Mouse (Mus musculus) CD8-positive naive resting alpha-beta T cell, adult 2 months (primary cell): ENCODE data around the gene Gm13271.
"Not testable (repeated sequence)": the region's sequence is repeated elsewhere in the genome, so short reads cannot be mapped to it uniquely, and the experiment has no call there.

ENCODE experiments used
- DNase-seq, 2 experiments: peaks; one replicate each; pipeline ENCODE4 v3.0.0; 2022; ENCODE audit warnings: low read depth in 2 of 2, low spot score in 2 of 2

Gm13271 gene

GRCm38 (mm10) chr4:88759610-88760268 lies 5.1 kb downstream of the Gm13271 start, which contains the start of gene Gm13283:
Gene Gm13283, plus strand, starts transcription at chr4:88760119.
- DNase-seq = peak; percentile 40 to 43

DNA sequence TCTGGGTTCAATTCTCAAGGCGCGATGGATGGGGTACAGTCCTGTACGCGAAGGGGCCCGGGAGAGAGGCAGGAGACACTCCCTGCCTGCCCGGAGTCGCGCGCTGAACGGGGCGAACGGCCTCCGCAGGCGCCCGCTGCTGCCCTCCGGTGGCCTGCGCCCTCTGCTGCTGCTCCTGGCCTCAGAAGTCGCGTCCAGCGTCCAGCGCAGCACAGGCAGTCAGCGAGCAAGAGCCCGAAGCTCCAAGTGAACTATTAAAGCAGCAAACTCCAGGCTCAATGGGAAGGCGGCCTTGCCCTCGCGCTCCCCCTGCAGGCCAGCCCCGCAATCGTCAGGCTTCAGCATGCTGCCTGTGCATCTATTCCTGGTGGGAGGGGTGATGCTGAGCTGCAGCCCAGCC lies 5.8 kb downstream of the Gm13271 start:
- peak; percentile 35 to 39 for DNase-seq

GRCm38 (mm10) chr4:88761776-88762175 lies 7.1 kb downstream of the Gm13271 start:
- peak; percentile 82 to 85 for DNase-seq

- DNase-seq = not testable (repeated sequence)
These were observed 7.7 kb downstream of the Gm13271 start for GRCm38 (mm10) chr4:88762341-88762740.

- DNase-seq = not testable (repeated sequence)
These were observed 8.8 kb downstream of the Gm13271 start for GRCm38 (mm10) chr4:88763384-88764018.

DNA sequence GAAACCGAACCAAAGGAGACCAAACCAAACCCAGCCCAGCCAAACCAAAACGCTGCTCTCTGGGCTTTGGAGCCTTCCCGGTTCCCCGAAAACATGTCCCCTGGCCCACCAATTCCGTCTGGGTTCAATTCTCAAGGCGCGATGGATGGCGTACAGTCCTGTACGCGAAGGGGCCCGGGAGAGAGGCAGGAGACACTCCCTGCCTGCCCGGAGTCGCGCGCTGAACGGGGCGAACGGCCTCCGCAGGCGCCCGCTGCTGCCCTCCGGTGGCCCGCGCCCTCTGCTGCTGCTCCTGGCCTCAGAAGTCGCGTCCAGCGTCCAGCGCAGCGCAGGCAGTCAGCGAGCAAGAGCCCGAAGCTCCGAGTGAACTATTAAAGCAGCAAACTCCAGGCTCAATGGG lies 18.9 kb downstream of the Gm13271 start, which contains the start of gene Gm13290:
Gm13290 (plus strand) TSS at position 301 of the 400 bp plus-strand sequence.
- DNase-seq = not testable (repeated sequence)

GRCm38 (mm10) chr4:88776622-88777021 lies 22.0 kb downstream of the Gm13271 start, which contains the start of gene Gm13289:
Gene Gm13289, plus strand, starts transcription at chr4:88776922.
- DNase-seq = not testable (repeated sequence)

- not testable (repeated sequence) for DNase-seq
These were observed 24.9 kb downstream of the Gm13271 start, which contains the start of gene Gm13272 for GRCm38 (mm10) chr4:88779550-88779949. Gene Gm13272, plus strand, starts transcription at chr4:88779850.

- not testable (repeated sequence) for DNase-seq
These were observed 25.7 kb downstream of the Gm13271 start for GRCm38 (mm10) chr4:88780320-88780719.

DNA sequence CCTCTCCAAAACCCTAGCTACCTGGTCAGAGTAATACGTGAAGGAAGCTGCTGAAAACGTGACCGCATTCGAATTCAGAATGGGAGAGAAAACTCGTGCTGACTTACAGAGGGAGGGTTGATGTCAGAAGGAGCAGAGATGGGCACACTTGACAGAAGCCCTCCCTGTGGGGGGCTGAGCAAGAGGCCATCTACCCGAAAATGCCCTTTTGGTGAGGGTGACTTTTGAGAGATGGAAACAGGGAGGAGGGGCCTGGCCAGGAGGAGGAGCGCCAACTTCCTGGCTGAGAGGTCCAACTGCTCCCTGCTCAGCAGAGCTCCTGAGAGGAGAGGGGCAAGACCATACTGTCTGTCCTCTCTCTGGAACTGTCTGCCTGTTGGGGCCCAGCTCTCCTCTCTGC lies 27.2 kb downstream of the Gm13271 start, which contains the start of gene Ifnz:
Ifnz (plus strand) TSS at position 301 of the 400 bp plus-strand sequence.
- not testable (repeated sequence) for DNase-seq

DNA sequence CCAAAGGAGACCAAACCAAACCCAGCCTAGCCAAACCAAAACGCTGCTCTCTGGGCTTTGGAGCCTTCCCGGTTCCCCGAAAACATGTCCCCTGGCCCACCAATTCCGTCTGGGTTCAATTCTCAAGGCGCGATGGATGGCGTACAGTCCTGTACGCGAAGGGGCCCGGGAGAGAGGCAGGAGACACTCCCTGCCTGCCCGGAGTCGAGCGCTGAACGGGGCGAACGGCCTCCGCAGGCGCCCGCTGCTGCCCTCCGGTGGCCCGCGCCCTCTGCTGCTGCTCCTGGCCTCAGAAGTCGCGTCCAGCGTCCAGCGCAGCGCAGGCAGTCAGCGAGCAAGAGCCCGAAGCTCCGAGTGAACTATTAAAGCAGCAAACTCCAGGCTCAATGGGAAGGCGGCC lies 27.7 kb downstream of the Gm13271 start:
- not testable (repeated sequence) for DNase-seq

GRCm38 (mm10) chr4:88785409-88785808 lies 30.7 kb downstream of the Gm13271 start, which contains the start of gene Gm13276:
Gene Gm13276, plus strand, starts transcription at chr4:88785709.
- DNase-seq = not testable (repeated sequence)

GRCm38 (mm10) chr4:88788402-88788801 lies 33.7 kb downstream of the Gm13271 start, which contains the start of gene Gm13277:
Gene Gm13277, plus strand, starts transcription at chr4:88788632.
- peak; percentile 54 to 61 for DNase-seq

GRCm38 (mm10) chr4:88791250-88791649 lies 36.6 kb downstream of the Gm13271 start, which contains the start of gene Gm13278:
Gene Gm13278, plus strand, starts transcription at chr4:88791550.
- DNase-seq = not testable (repeated sequence)

DNA sequence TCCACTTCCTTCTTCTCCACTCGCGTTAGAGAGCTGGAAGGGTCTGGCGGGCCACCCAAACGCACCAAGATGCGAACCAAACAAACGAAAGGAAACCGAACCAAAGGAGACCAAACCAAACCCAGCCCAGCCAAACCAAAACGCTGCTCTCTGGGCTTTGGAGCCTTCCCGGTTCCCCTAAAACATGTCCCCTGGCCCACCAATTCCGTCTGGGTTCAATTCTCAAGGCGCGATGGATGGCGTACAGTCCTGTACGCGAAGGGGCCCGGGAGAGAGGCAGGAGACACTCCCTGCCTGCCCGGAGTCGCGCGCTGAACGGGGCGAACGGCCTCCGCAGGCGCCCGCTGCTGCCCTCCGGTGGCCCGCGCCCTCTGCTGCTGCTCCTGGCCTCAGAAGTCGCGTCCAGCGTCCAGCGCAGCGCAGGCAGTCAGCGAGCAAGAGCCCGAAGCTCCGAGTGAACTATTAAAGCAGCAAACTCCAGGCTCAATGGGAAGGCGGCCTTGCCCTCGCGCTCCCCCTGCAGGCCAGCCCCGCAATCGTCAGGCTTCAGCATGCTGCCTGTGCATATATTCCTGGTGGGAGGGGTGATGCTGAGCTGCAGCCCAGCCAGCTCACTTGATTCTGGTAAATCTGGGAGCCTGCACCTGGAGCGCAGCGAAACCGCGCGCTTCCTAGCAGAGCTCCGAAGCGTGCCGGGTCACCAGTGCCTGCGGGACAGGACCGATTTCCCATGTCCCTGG lies 39.4 kb downstream of the Gm13271 start, which contains the start of gene Gm13275:
Gm13275 (plus strand) TSS at position 552 of the 740 bp plus-strand sequence.
- peak; percentile 79 to 86 for DNase-seq

- not testable (repeated sequence) for DNase-seq
These were observed 42.4 kb downstream of the Gm13271 start, which contains the start of gene Gm13279 for GRCm38 (mm10) chr4:88797097-88797496. Gene Gm13279, plus strand, starts transcription at chr4:88797397.

DNA sequence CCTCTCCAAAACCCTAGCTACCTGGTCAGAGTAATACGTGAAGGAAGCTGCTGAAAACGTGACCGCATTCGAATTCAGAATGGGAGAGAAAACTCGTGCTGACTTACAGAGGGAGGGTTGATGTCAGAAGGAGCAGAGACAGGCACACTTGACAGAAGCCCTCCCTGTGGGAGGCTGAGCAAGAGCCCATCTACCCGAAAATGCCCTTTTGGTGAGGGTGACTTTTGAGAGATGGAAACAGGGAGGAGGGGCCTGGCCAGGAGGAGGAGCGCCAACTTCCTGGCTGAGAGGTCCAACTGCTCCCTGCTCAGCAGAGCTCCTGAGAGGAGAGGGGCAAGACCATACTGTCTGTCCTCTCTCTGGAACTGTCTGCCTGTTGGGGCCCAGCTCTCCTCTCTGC lies 44.7 kb downstream of the Gm13271 start, which contains the start of gene Gm13285:
Gm13285 (plus strand) TSS at position 301 of the 400 bp plus-strand sequence.
- DNase-seq = not testable (repeated sequence)

GRCm38 (mm10) chr4:88802954-88803353 lies 48.3 kb downstream of the Gm13271 start, which contains the start of gene Gm13287:
Gene Gm13287, plus strand, starts transcription at chr4:88803254.
- DNase-seq = not testable (repeated sequence)
